Mouse (Mus musculus): Measurements from ENCODE around the gene Pex5l.

Pex5l gene

GRCm38 (mm10) chr3:33061428-33061827, 81.6 kb downstream of the Pex5l start:
- no peak for DNase-seq (ENCODE audit: low spot score)

- DNase-seq (ENCODE audit: low spot score), result no peak
Measured at GRCm38 (mm10) chr3:33061016-33061415, 82.0 kb downstream of the Pex5l start.

- no peak for DNase-seq (ENCODE audit: low spot score)
Measured at GRCm38 (mm10) chr3:33060343-33060937, 82.6 kb downstream of the Pex5l start.

- no peak for DNase-seq (ENCODE audit: low spot score)
Measured at GRCm38 (mm10) chr3:33048304-33048703, 94.7 kb downstream of the Pex5l start.

- DNase-seq (ENCODE audit: low spot score), result no peak
Measured at GRCm38 (mm10) chr3:33044799-33045106, 98.3 kb downstream of the Pex5l start.

GRCm38 (mm10) chr3:33043896-33044798, 98.9 kb downstream of the Pex5l start:
- peak; percentile 56 for DNase-seq (ENCODE audit: low spot score)

- DNase-seq (ENCODE audit: low spot score), result no peak
Measured at GRCm38 (mm10) chr3:33024566-33024965, 118.5 kb downstream of the Pex5l start.

GRCm38 (mm10) chr3:33003901-33004300, 139.1 kb downstream of the Pex5l start:
- DNase-seq (ENCODE audit: low spot score), result no peak

GRCm38 (mm10) chr3:33001769-33002168, 141.3 kb downstream of the Pex5l start:
- DNase-seq (ENCODE audit: low spot score), result no peak

- no peak for DNase-seq (ENCODE audit: low spot score)
Measured at GRCm38 (mm10) chr3:33000383-33001015, 142.5 kb downstream of the Pex5l start.

- DNase-seq (ENCODE audit: low spot score), result no peak
Measured at GRCm38 (mm10) chr3:32991713-32992575, 151.1 kb downstream of the Pex5l start.

- DNase-seq (ENCODE audit: low spot score), result no peak
Measured at GRCm38 (mm10) chr3:32987806-32988205, 155.2 kb downstream of the Pex5l start.

GRCm38 (mm10) chr3:32985141-32985540, 157.9 kb downstream of the Pex5l start:
- DNase-seq (ENCODE audit: low spot score), result no peak

- no peak for DNase-seq (ENCODE audit: low spot score)
Measured at GRCm38 (mm10) chr3:32979981-32980380, 163.1 kb downstream of the Pex5l start.

- DNase-seq (ENCODE audit: low spot score), result no peak
Measured at GRCm38 (mm10) chr3:32979238-32979637, 163.8 kb downstream of the Pex5l start.

GRCm38 (mm10) chr3:32970257-32970656, 172.8 kb downstream of the Pex5l start:
- DNase-seq (ENCODE audit: low spot score), result no peak

- no peak for DNase-seq (ENCODE audit: low spot score)
Measured at GRCm38 (mm10) chr3:32968671-32969425, 174.2 kb downstream of the Pex5l start.

GRCm38 (mm10) chr3:32965528-32965927, 177.5 kb downstream of the Pex5l start:
- no peak for DNase-seq (ENCODE audit: low spot score)

GRCm38 (mm10) chr3:32961494-32961893, 181.6 kb downstream of the Pex5l start:
- DNase-seq (ENCODE audit: low spot score), result no peak

GRCm38 (mm10) chr3:32951382-32951781, 191.7 kb downstream of the Pex5l start:
- DNase-seq (ENCODE audit: low spot score), result no peak

- no peak for DNase-seq (ENCODE audit: low spot score)
Measured at GRCm38 (mm10) chr3:32947486-32947885, 195.6 kb downstream of the Pex5l start.

Measured in testis, postnatal 10 days (tissue).